Mouse (Mus musculus) c-Kit-positive CD71-negative TER-119-negative erythroid progenitor cells, embryonic 14.5 days (primary cell): ENCODE measurements around the gene Ncoa3.

Source experiments
- DNase-seq: peaks from one replicate; pipeline ENCODE4 v3.0.0-alpha.2; 2013; ENCODE audit warnings: low read depth

The Ncoa3 gene

GRCm38 (mm10) chr2:166002429-166002828, 10.0 kb downstream of the Ncoa3 start:
- DNase-seq, result no peak

DNA sequence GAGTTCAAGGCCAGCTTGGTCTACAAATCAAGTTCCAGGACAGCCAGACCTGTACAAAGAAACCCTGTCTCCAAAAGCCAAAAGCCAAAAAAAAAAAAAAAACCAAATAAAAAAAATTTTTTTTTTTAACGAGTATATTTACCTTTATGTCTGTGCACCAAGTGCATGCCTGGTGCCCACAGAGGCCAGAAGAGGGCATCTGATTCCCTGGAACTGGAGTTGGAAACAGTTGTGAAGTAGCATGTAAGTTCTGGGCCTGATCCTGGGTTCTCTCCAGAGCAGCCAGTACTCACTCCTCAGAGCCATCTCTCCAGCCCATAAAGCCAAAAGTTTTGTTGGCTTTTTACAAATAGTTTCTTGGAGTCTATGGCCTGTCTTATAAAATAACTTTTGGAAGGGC, 10.6 kb downstream of the Ncoa3 start:
- no peak for DNase-seq

- no peak for DNase-seq
Observed at GRCm38 (mm10) chr2:166007046-166007445, 14.6 kb downstream of the Ncoa3 start.

DNA sequence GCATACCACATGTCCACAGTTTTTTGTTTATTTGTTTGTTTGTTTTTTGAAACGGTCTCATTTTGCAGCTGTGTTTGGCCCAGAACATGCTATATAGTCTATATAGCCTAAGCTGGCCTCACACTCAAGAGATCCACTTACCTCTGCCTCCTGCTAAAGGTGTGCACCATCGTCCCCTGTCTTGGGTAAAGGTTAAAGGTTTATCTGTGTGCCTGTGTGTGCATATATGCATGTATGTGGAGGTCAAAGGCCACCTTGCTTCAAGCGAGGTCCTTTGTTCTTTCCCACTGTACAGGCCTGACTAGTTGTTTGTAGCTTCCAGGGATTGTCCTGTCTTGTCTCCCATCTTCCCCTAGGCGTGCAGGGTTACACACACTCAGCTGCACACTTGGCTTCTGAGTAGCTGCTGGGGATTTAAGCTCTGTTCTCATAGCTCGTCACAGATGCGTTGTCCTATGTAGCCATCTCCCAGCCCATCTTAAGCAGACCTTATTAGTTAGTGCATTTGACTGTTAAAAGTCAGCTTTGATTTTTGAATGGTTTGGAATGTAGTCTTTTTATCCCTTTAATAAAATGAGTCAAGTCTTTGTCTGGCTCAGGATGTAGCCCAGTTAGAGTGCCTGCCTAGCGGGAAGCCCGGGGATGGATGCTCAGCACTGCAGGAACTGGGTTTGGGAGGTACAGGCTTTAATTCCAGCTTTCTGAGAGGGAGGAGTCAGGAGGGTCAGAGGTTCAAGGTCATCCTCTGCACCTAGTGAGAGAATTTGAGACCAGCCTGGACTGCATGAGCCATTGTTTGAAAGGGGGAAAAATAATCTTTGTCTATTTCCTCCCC, 16.3 kb downstream of the Ncoa3 start:
- DNase-seq, result no peak

- no peak for DNase-seq
Observed at GRCm38 (mm10) chr2:166009393-166009947, 17.0 kb downstream of the Ncoa3 start.

- DNase-seq, result no peak
Observed at GRCm38 (mm10) chr2:166010321-166010720, 17.9 kb downstream of the Ncoa3 start.

- DNase-seq, result no peak
Observed at GRCm38 (mm10) chr2:166011422-166011821, 19.0 kb downstream of the Ncoa3 start.

DNA sequence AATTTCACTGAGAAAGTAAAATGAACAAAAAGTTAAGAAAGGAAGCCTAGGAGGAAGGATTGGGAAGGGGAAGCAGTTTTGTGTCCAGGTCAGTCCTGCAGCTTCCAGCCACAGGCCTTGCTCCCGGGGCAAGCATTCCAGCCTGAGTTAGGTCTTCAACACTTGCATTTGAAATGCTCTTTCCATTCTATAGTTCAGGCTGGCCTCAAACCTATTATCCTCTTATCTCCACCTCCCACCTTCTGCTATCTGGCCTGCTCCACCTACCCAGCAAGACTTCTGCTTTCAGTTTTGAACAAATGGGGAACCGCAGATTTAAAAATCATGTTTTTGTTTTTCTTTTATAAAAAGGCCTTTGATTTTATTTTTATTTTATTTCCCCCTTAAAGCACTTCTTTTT, 19.7 kb downstream of the Ncoa3 start:
- DNase-seq, result no peak

GRCm38 (mm10) chr2:166018769-166019168, 26.3 kb downstream of the Ncoa3 start:
- no peak for DNase-seq

- DNase-seq, result no peak
Observed at GRCm38 (mm10) chr2:166020026-166020425, 27.6 kb downstream of the Ncoa3 start.

GRCm38 (mm10) chr2:166021073-166021610, 28.7 kb downstream of the Ncoa3 start:
- no peak for DNase-seq

DNA sequence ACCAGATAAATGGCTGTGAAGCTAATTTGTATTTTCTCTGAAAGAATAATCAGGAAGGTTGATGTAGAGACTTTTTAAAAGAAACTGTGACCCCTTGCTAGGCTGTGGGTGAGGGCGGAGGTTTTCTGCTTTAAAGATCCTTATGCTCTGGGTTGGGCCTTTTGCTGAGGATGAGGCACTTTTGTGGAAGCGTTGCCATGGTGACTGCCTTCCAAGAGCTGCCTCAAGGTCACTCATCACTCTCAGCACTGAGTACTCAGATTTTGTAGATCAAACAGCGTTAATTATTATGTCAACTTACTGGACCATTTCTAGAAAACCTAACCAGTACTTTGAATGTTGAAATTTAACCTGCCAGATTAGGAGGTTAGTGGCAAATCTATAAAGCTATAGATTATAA, 29.2 kb downstream of the Ncoa3 start:
- no peak for DNase-seq

DNA sequence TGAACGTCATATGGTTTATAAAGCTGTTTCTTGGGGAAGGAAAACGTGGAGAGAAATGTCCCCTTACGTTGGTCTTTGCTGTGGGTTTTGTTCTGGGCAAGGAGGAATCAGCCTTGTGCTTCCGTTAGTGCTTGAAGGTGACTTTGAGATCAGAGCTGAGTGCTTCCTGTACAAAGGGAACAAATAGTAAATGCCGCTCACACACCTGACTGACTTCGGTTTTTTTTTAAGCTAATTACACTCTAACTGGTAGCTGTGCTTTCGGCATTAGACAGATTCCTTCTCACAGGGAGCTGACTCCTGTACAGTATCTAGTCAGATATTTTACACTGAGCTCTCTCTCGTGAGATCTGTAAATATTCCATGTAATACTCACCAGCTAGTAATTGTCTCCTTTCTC, 29.9 kb downstream of the Ncoa3 start:
- no peak for DNase-seq

GRCm38 (mm10) chr2:166024079-166024478, 31.6 kb downstream of the Ncoa3 start:
- DNase-seq, result no peak

- no peak for DNase-seq
Observed at GRCm38 (mm10) chr2:166024621-166025020, 32.2 kb downstream of the Ncoa3 start.

DNA sequence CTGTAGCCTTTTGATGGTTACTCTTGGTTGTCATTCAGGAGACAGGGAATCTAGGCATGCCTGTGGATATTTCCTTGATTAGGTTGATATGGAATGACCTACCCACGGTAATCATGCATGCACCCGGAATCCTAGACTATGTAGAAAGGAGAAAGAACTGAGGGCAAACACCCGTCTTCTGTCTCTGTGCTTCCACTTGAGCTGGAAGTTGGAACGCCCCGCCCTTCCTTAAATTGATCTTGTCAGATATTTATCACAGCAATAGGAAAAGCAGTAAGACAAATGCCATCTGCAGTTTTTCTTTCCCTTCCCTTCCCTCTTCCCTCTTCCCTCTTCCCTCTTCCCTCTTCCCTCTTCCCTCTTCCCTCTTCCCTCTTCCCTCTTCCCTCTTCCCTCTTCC, 33.5 kb downstream of the Ncoa3 start:
- DNase-seq, result no peak

- DNase-seq, result no peak
Observed at GRCm38 (mm10) chr2:166027834-166028233, 35.4 kb downstream of the Ncoa3 start.

DNA sequence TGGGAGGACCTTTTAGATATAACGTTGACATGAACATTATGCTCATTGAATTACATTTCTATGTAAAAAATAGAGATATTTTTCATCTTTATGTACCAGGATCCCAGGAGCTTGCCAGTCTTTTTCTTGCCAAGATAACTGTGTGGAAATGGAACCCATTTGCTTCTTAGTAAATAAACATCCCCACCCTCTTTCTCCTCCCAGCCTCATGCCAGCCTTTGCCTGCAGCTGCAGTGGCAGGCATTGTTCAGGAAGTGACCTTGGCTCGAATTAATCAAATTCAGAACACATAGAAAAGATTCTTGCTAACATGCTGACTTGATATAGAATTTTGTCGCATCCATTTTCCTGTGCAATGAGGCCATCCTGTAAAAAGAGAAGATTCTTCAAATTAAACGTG, 36.8 kb downstream of the Ncoa3 start:
- no peak for DNase-seq

DNA sequence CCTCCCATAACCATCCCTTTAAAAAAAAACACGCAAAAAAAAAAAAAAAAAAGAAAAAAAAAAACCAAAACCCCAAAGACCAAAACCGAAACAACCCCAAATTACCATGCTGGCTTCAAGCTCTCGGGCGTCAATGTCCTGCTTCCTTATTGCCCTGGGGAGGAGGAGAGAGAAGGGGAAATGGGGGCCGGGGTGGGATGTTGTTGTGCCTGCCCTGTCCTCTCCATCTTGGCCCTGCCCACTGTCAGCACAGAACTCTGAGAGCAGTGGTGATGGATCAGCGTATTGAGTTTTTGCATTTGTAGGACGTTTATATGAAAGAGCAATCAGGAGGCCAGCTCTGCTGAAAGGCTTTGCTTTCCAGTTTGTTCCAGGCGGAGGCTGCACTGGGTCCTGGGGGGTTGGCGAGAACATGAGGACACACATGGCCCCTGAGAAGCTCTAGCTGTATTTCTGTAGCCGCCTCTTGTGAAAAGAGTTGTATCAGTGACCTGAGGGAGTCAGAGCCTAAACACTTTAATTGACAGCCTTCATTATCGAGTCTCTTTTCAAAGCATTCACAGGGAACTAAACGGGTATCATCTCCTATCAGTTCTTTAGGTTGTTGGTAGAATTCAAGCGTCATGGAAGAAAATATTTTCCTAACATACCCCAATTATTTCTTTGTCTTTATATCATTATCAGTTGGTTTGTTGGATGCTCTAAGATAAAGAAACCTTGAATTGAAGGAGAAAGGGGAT, 38.0 kb downstream of the Ncoa3 start:
- no peak for DNase-seq

DNA sequence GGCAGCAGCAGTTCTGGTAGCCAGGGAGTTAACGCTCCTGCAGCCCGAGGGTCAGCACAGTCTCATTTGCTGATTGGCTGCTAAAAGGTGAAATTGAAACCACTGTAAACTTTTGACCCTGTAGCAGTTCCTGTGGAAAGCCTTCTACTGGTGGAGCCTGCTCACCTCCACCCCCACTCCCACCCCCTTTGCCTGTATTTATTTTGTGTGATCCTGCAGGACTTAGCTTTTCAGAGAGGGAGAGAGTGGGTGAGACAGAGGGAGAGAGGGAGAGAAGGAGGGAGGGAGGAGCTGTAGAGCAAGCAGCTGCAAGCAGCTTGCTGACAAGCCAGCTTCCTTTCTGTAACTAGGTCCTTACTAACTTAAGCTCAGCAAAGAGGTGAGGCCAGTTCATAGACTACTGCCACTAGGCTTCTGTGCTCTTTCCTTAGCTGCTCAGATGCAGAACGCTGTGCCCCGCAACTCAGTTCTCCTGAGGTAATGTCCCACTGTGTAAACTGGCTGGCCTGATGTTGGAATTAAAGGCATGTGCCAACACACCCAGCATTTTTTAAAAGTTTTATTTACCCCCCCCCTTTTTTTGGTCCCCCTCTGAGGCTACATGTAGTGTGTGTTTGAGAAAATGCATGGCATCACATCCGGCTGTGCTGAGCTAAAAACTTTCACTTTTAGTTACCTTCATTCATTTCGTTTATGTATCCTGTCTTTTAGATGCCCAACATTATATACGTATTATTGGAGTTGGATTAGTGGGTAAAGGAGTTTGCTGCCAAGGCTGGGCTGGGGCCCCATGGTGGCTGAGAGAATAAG, 38.9 kb downstream of the Ncoa3 start:
- no peak for DNase-seq

- DNase-seq, result no peak
Observed at GRCm38 (mm10) chr2:166032628-166033027, 40.2 kb downstream of the Ncoa3 start.

- DNase-seq, result no peak
Observed at GRCm38 (mm10) chr2:166034967-166035490, 42.6 kb downstream of the Ncoa3 start.
